Mouse (Mus musculus): Measurements from ENCODE around the gene Lmntd1.
"Not testable (repeated sequence)": the region's sequence is repeated elsewhere in the genome, so short reads cannot be mapped to it uniquely, and the experiment has no call there.

Gene Lmntd1

GRCm38 (mm10) chr6:145341301-145342193 is 272.6 kb downstream of the Lmntd1 start:
- peak; percentile 84 to 89 for DNase-seq (ENCODE audit: low spot score in 2 of 2)

GRCm38 (mm10) chr6:145340657-145341146 is 273.4 kb downstream of the Lmntd1 start:
- DNase-seq (ENCODE audit: low spot score in 2 of 2), result peak; percentile 98

DNA sequence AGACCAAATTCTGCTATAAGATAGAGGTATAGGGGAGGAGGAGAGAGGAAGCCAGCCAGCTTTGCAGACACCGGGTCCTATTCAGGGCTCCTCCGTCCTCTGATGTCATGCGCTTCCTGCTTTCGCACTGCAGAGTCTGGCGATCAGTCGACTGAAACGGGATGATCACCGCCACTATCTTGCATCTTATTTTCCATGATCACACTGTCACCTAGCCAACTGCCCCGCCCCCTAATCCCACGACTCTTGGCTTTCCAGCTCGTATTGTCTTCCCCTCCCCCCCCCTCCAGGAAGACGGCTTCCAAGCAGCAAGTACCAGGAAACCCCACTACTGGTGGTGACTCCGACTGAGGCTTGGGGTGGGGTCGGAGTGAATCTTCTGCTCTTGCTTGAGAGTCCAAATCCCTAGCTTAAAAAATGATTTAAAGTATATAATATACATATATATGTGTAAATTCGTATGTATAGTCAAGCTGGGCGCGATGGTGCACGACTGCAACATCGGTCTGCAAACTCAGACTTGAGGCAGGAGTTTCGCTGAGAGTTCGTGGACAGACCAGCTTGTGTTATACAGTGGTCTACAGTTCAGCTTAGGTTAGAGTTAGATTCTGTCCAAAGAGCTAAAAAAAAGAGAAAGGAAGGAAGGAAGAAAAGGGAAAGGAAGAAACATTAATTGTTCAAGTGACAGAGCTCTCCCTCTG is 274.0 kb downstream of the Lmntd1 start:
- peak; percentile 86 to 89 for DNase-seq (ENCODE audit: low spot score in 2 of 2)

DNA sequence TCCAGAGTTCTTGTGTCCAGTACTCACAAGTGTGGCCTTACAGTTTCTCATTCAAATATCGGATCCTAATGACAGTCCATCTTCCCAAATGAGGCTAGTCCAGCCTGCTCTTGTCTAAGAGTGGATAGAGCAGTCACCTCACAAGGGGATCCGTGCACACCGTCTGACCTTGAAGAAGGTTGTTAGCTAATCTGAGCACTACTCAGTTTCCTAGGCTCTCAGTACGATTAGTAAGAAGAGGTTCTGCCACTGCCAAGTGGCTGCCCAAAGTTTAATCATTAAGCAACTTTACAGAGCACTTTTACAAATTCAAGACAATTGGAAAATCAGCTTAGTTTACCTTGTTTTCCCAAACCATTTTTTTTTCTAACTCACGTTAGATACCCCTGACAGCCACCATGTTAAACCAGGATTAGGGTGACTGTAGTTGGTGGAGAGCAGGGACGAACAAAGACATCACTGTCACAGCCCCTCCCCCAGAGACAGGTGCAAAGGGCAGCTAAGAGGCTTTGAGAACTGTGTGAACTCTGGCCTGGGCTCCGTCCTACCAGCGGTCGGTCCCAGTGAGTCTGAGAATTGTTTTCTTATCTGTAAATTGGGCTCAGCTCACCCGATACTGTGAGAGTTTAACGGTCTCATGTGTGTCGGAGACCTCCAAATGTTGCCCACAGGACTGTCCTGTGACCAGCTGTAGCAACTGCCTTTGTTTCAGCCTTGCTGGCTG is 275.4 kb downstream of the Lmntd1 start:
- no peak for DNase-seq (ENCODE audit: low spot score in 2 of 2)

- not testable (repeated sequence) for DNase-seq (ENCODE audit: low spot score in 2 of 2)
These were observed 276.6 kb downstream of the Lmntd1 start for GRCm38 (mm10) chr6:145337521-145337920.

- DNase-seq (ENCODE audit: low spot score in 2 of 2), result no peak
These were observed 278.0 kb downstream of the Lmntd1 start for GRCm38 (mm10) chr6:145335876-145336768.

GRCm38 (mm10) chr6:145334211-145334610 is 279.9 kb downstream of the Lmntd1 start:
- DNase-seq (ENCODE audit: low spot score in 2 of 2), result no peak

GRCm38 (mm10) chr6:145326141-145326806 is 287.8 kb downstream of the Lmntd1 start:
- no peak for DNase-seq (ENCODE audit: low spot score in 2 of 2)

- no peak for DNase-seq (ENCODE audit: low spot score in 2 of 2)
These were observed 289.0 kb downstream of the Lmntd1 start for GRCm38 (mm10) chr6:145325095-145325494.

- no peak for DNase-seq (ENCODE audit: low spot score in 2 of 2)
These were observed 289.6 kb downstream of the Lmntd1 start for GRCm38 (mm10) chr6:145324470-145324869.

DNA sequence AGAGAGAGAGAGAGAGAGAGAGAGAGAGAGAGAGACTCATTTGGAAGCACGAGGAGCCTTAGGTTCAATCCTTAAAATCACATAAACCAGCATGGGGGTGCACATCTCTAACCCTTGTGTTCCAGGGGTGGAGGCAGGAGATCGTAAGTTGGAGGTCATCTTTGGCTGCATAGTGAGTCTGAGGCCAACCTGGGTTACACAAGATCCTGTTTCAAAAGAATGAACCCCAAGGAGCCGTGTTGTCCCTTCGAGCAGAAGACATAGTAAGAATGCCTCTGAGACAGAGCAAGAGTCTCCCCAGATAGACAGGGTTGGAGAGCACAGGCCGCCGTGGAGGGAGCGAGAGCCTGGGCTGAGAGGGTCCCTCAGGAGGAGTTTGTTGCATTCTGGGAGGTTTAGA is 291.9 kb downstream of the Lmntd1 start:
- DNase-seq (ENCODE audit: low spot score in 2 of 2), result no peak

DNA sequence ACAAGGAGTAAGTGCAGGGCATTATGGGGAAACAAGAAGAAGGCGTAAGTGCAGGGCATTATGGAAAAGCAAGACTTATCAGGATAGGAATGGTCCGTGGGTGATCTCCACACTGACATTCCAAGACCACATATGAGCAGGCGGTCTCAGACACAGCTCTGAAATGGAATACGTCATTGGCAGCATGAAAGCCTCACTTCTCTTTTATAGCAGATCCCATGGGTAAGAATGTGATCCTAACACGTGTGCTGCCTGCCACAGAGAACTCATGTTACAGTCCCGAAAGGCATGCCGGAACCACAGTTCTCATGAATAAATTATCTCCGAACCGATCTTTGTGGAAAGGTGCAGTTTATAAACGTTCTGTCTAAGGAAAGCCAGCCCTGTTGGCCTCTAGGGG is 294.0 kb downstream of the Lmntd1 start:
- no peak for DNase-seq (ENCODE audit: low spot score in 2 of 2)
